Mouse (Mus musculus): Measurements from ENCODE around the gene Chil1. TPM values are rescaled to one million over a fixed set of nuclear protein-coding genes. Genes with fewer than 3 reads are reported as not detected.

Chil1 gene
- total and polyA plus RNA-seq, 3 experiments = 1.7 to 6.7 (median 6.1) TPM

GRCm38 (mm10) chr1:134235391-134235921 is 53.5 kb downstream of the Chil1 start, which contains the start of gene Adora1:
Gene Adora1, minus strand, starts transcription at chr1:134235431.
- H3K9ac ChIP-seq (ENCODE audit: insufficient read depth, low read depth) = no peak within 1 kb of the TSS
- dilution Hi-C loops (cut with MboI; ENCODE audit: extremely low pct_ligation_motif_present, extremely low pct_unique_long_range_greater_than_20kb, low sequenced_read_pairs) = no loop called here
- TF ChIP-seq CHD2 (IDR thresholded peaks at IDR 0.05; ENCODE audit: low read length) (no peak), ZKSCAN1 (IDR thresholded peaks at IDR 0.05; ENCODE audit: borderline replicate concordance, low read depth, low read length) (no peak), ZNF384 (IDR thresholded peaks at IDR 0.05; ENCODE audit: low read depth, low read length) (no peak), GABPA (IDR thresholded peaks at IDR 0.05; ENCODE audit: insufficient replicate concordance, low read depth, low read length) (no peak), BHLHE40 (IDR thresholded peaks at IDR 0.05; ENCODE audit: low read depth, low read length) (no peak), KAT2A (IDR thresholded peaks at IDR 0.05; ENCODE audit: insufficient replicate concordance, low read length) (no peak), MAX (IDR thresholded peaks at IDR 0.05; ENCODE audit: low read length) (no peak), ELF1 (IDR thresholded peaks at IDR 0.05; ENCODE audit: low read depth, low read length) (no peak), NELFE (IDR thresholded peaks at IDR 0.05; ENCODE audit: low read depth, low read length) (no peak), POLR2A (IDR thresholded peaks at IDR 0.05; ENCODE audit: low read depth, low read length) (no peak), CHD1 (IDR thresholded peaks at IDR 0.05; ENCODE audit: low read depth, low read length) (no peak)

GRCm38 (mm10) chr1:134236142-134236541 is 54.2 kb downstream of the Chil1 start:
- H3K9ac ChIP-seq (ENCODE audit: insufficient read depth, low read depth) = no peak overlapping the region
- dilution Hi-C loops (cut with MboI; ENCODE audit: extremely low pct_ligation_motif_present, extremely low pct_unique_long_range_greater_than_20kb, low sequenced_read_pairs) (no loop called here), in situ Hi-C loops (cut with MboI; ENCODE audit: low pct_ligation_motif_present, low pct_unique_long_range_greater_than_20kb, low sequenced_read_pairs) (no loop called here)
- no peak overlapping the region for H3K4me3 ChIP-seq (replicated peaks in 1 of 3; ENCODE audit: low read depth in 2 of 3, low read length in 2 of 3, poor library complexity in 1 of 3)
- no peaks in the 10 kb centered on the region for H3K79me2 ChIP-seq (replicated peaks; ENCODE audit: control insufficient read depth, extremely low read depth, insufficient read depth, poor library complexity, severe bottlenecking)
- H3K27me3 ChIP-seq (replicated peaks) = no peaks in the 10 kb centered on the region
- TF ChIP-seq MXI1 (IDR thresholded peaks at IDR 0.05; ENCODE audit: low read depth, low read length) (no peak), BHLHE40 (IDR thresholded peaks at IDR 0.05; ENCODE audit: low read depth, low read length) (no peak), UBTF (IDR thresholded peaks at IDR 0.05; ENCODE audit: low read depth, low read length) (no peak), IRF4 (IDR thresholded peaks at IDR 0.05; ENCODE audit: low read depth, low read length) (no peak), CHD2 (IDR thresholded peaks at IDR 0.05; ENCODE audit: low read length) (no peak), MAFK (IDR thresholded peaks at IDR 0.05; ENCODE audit: insufficient replicate concordance, low read length) (no peak), MYC (IDR thresholded peaks at IDR 0.05; ENCODE audit: low read depth, low read length) (no peak), TCF12 (IDR thresholded peaks at IDR 0.05; ENCODE audit: low read depth, low read length) (no peak)
- no peak for DNase-seq (ENCODE audit: extremely low read depth)
- H3K27ac ChIP-seq (ENCODE audit: insufficient read depth, low read depth) = no peak overlapping the region
- no peaks in the 10 kb centered on the region for H3K36me3 ChIP-seq (replicated peaks in 1 of 2; ENCODE audit: control insufficient read depth in 1 of 2, insufficient read depth in 1 of 2, low read length in 1 of 2)
- H3K9me3 ChIP-seq (replicated peaks; ENCODE audit: low read length) = no peaks in the 10 kb centered on the region
- no peak overlapping the region for H3K4me2 ChIP-seq (ENCODE audit: insufficient read depth, low read depth, poor library complexity, severe bottlenecking)
- H3K4me1 ChIP-seq (ENCODE audit: control insufficient read depth in 1 of 2, insufficient read depth in 2 of 2) = peaks cover 16 to 75% of the 10 kb centered on the region in 2 experiments

More at GRCm38 (mm10) chr1:134235391-134235921, 53.5 kb downstream of the Chil1 start, which contains the start of gene Adora1:
- Histone ChIP-seq H3K9me3 (replicated peaks; ENCODE audit: low read length) (no peaks in the 10 kb centered on the region), H3K4me2 (ENCODE audit: insufficient read depth, low read depth, poor library complexity, severe bottlenecking) (peak within 1 kb of the TSS; percentile 17; the same call in 1 of the 2 replicates), H3K27ac (ENCODE audit: insufficient read depth, low read depth) (no peak within 1 kb of the TSS), H3K36me3 (replicated peaks in 1 of 2; ENCODE audit: control insufficient read depth in 1 of 2, insufficient read depth in 1 of 2, low read length in 1 of 2) (no peaks in the 10 kb centered on the region), H3K4me3 (replicated peaks in 1 of 3; ENCODE audit: low read depth in 2 of 3, low read length in 2 of 3, poor library complexity in 1 of 3) (no peak within 1 kb of the TSS), H3K27me3 (replicated peaks) (no peaks in the 10 kb centered on the region), H3K79me2 (replicated peaks; ENCODE audit: control insufficient read depth, extremely low read depth, insufficient read depth, poor library complexity, severe bottlenecking) (no peaks in the 10 kb centered on the region), H3K4me1 (ENCODE audit: control insufficient read depth in 1 of 2, insufficient read depth in 2 of 2) (peaks cover 14 to 75% of the 10 kb centered on the region in 2 experiments)
- no peak for DNase-seq (ENCODE audit: extremely low read depth)
- in situ Hi-C loops (cut with MboI; ENCODE audit: low pct_ligation_motif_present, low pct_unique_long_range_greater_than_20kb, low sequenced_read_pairs) = no loop called here
